Mouse (Mus musculus): ENCODE measurements at regions not wholly inside any gene's neighbourhood (a gene's known extent, or its start where the extent isn't known, plus 50 kb on each side); places are given as distances from the start of the nearest gene placed in this dataset. TPM values are rescaled to one million over a fixed set of nuclear protein-coding genes. Genes with fewer than 3 reads are reported as not detected.

GRCm38 (mm10) chr13:70903150-70903549 is 61.5 kb upstream of the Adamts16 start:
- H3K9ac ChIP-seq = no peak overlapping the region
- WGBS = 75% methylated on average over 2 of the region's 2 CpGs
- H3K27ac ChIP-seq = no peak overlapping the region

GRCm38 (mm10) chr13:70902727-70903126 is 61.1 kb upstream of the Adamts16 start:
- 38% methylated on average over 10 of the region's 10 CpGs for WGBS
- Histone ChIP-seq H3K4me2 (no peak overlapping the region), H3K4me1 (peaks cover 10% of the 10 kb centered on the region; the same call in 1 of the 2 replicates), H3K9me3 (replicated peaks) (no peaks in the 10 kb centered on the region), H3K27me3 (no peaks in the 10 kb centered on the region), H3K9ac (no peak overlapping the region), H3K4me3 (no peak overlapping the region), H3K27ac (no peak overlapping the region), H3K36me3 (ENCODE audit: poor library complexity, severe bottlenecking) (no peaks in the 10 kb centered on the region)
- ATAC-seq = no peak

More at GRCm38 (mm10) chr13:70903150-70903549, 61.5 kb upstream of the Adamts16 start:
- no peaks in the 10 kb centered on the region for H3K36me3 ChIP-seq (ENCODE audit: poor library complexity, severe bottlenecking)
- ATAC-seq = no peak
- no peaks in the 10 kb centered on the region for H3K9me3 ChIP-seq (replicated peaks)
- peaks cover 10% of the 10 kb centered on the region; the same call in 1 of the 2 replicates for H3K4me1 ChIP-seq
- no peaks in the 10 kb centered on the region for H3K27me3 ChIP-seq
- H3K4me3 ChIP-seq = no peak overlapping the region
- no peak overlapping the region for H3K4me2 ChIP-seq

GRCm38 (mm10) chr13:70891634-70892033 is 50.0 kb upstream of the Adamts16 start:
- Histone ChIP-seq H3K27ac (no peak overlapping the region), H3K9me3 (replicated peaks) (no peaks in the 10 kb centered on the region), H3K9ac (no peak overlapping the region), H3K4me3 (no peak overlapping the region), H3K4me1 (no peaks in the 10 kb centered on the region), H3K27me3 (no peaks in the 10 kb centered on the region), H3K36me3 (ENCODE audit: poor library complexity, severe bottlenecking) (no peaks in the 10 kb centered on the region), H3K4me2 (no peak overlapping the region)
- no peak for ATAC-seq
- WGBS = 89% methylated on average over 5 of the region's 5 CpGs

Small RNAs in the stretch of these regions (microRNA-seq; reads per million reads assigned to microRNA genes)
- gene Mir466f-4 = not detected
